Mouse (Mus musculus) mouse trophoblast stem cell (cell line): ENCODE data around the gene Fam213a.
"Not testable (repeated sequence)": the region's sequence is repeated elsewhere in the genome, so short reads cannot be mapped to it uniquely, and the experiment has no call there.

Source experiments
- in situ Hi-C, 2 experiments: fragments of 300-500 bp; cut with MseI, MboI; formaldehyde crosslinking; loops; 2 replicates in 1 of 2; 3 replicates in 1 of 2; pipeline ENCODE4 v1.15.1; 2025

The Fam213a gene

GRCm38 (mm10) chr14:41013630-41014613 lies at the start of gene Fam213a:
Gene Fam213a (minus strand): TSS chr14:41013788.
- in situ Hi-C loops: no loop called here

- in situ Hi-C loops: not testable (repeated sequence)
Measured at GRCm38 (mm10) chr14:41053190-41053589, 39.6 kb upstream of the Fam213a start.

GRCm38 (mm10) chr14:41052481-41052880 lies 38.9 kb upstream of the Fam213a start:
- in situ Hi-C loops: no loop called here

- in situ Hi-C loops: no loop called here
Measured at GRCm38 (mm10) chr14:41050471-41050870, 36.9 kb upstream of the Fam213a start.

GRCm38 (mm10) chr14:41047402-41047801 lies 33.8 kb upstream of the Fam213a start:
- in situ Hi-C loops: loop anchor here in 1 of 2 experiments (25.0 kb wide), 1 partner anchor 1510 kb away; no protein-coding TSS in a partner anchor

GRCm38 (mm10) chr14:41035146-41035798 lies 21.7 kb upstream of the Fam213a start:
- in situ Hi-C loops: loop anchor here (10.0 to 25.0 kb wide), 2 partner anchors 120 to 1498 kb away; no protein-coding TSS in a partner anchor

- in situ Hi-C loops: loop anchor here (5.0 to 25.0 kb wide), 3 partner anchors 56 to 1496 kb away; no protein-coding TSS in a partner anchor
Measured at GRCm38 (mm10) chr14:41033135-41034110, 19.8 kb upstream of the Fam213a start.

- in situ Hi-C loops: loop anchor here (5.0 to 25.0 kb wide), 3 partner anchors 54 to 1494 kb away; no protein-coding TSS in a partner anchor
Measured at GRCm38 (mm10) chr14:41030989-41031513, 17.5 kb upstream of the Fam213a start.

- in situ Hi-C loops: loop anchor here in 1 of 2 experiments (5.0 to 25.0 kb wide), 2 partner anchors 47 to 1492 kb away; no protein-coding TSS in a partner anchor
Measured at GRCm38 (mm10) chr14:41029303-41029702, 15.7 kb upstream of the Fam213a start.

GRCm38 (mm10) chr14:41025594-41026284 lies 12.2 kb upstream of the Fam213a start:
- in situ Hi-C loops: loop anchor here in 1 of 2 experiments (5.0 to 25.0 kb wide), 2 partner anchors 43 to 1488 kb away; no protein-coding TSS in a partner anchor

- in situ Hi-C loops: loop anchor here in 1 of 2 experiments (5.0 to 25.0 kb wide), 2 partner anchors 43 to 1488 kb away; no protein-coding TSS in a partner anchor
Measured at GRCm38 (mm10) chr14:41025087-41025486, 11.5 kb upstream of the Fam213a start.

- in situ Hi-C loops: no loop called here
Measured at GRCm38 (mm10) chr14:41021246-41021645, 7.7 kb upstream of the Fam213a start.

- in situ Hi-C loops: no loop called here
Measured at GRCm38 (mm10) chr14:41017460-41017859, 3.9 kb upstream of the Fam213a start.

- in situ Hi-C loops: no loop called here
Measured at GRCm38 (mm10) chr14:41014701-41015240, 1.2 kb upstream of the Fam213a start.

- in situ Hi-C loops: no loop called here
Measured at GRCm38 (mm10) chr14:41013143-41013542, 445 bp downstream of the Fam213a start.

GRCm38 (mm10) chr14:41011916-41012315 lies 1.7 kb downstream of the Fam213a start:
- in situ Hi-C loops: no loop called here

- in situ Hi-C loops: no loop called here
Measured at GRCm38 (mm10) chr14:41008138-41008537, 5.5 kb downstream of the Fam213a start.

- in situ Hi-C loops: no loop called here
Measured at GRCm38 (mm10) chr14:41007641-41008040, 5.9 kb downstream of the Fam213a start.

- in situ Hi-C loops: no loop called here
Measured at GRCm38 (mm10) chr14:41006899-41007298, 6.7 kb downstream of the Fam213a start.
